Mouse (Mus musculus) heart, adult 2 months (tissue): Measurements from ENCODE around the gene Plekhm3.

Source experiments
- EP300 ChIP-seq: fragments of 200-500 bp; IDR thresholded peaks from 2 replicates; pipeline ENCODE4 v1.6.1; 2011; ENCODE audit warnings: low read depth, low read length, control low read depth; ENCODE audit not compliant: insufficient read depth
- POLR2A ChIP-seq: fragments of 200-500 bp; IDR thresholded peaks from 2 replicates; pipeline ENCODE4 v1.6.1; 2011; ENCODE audit warnings: mild to moderate bottlenecking, low read depth, low read length, control low read depth; ENCODE audit not compliant: insufficient read depth

- no peak for TF ChIP-seq POLR2A
- TF ChIP-seq EP300: no peak
These were observed 62.8 kb downstream of the Plekhm3 start for GRCm38 (mm10) chr1:64893806-64894205.
